Mouse (Mus musculus) ES-Bruce4 (cell line): ENCODE results near the gene Relb.

Experiments
- CTCF ChIP-seq: IDR thresholded peaks from one replicate; pipeline ENCODE4 v1.8.1; 2011; ENCODE audit warnings: low read depth, low read length
- EP300 ChIP-seq: IDR thresholded peaks from 2 replicates; pipeline ENCODE4 v1.6.1; 2011; ENCODE audit warnings: low read depth, low read length; ENCODE audit not compliant: insufficient read depth
- POLR2A ChIP-seq: IDR thresholded peaks from one replicate; pipeline ENCODE4 v1.8.1; 2011; ENCODE audit warnings: low read length; ENCODE audit not compliant: insufficient read depth

DNA sequence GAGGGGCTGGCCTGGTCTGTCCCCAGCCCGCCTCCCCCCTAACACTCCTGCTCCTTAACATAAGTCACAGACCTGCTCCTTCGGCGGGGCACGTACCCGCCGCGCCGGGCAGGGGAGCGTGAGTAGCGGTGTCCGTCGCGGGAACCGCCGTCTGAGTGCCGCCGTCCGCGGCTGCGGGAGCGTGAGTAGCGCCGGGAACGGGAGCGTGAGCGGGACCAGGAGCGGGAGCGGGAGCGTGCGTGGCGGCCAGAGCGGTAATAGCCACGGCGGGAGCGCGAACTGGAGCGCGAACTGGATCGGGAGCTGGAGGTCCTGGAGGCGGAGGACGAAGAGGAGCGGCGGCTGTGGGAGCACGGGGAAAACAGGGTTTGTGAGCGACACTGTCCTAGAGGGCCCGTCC, 43.0 kb downstream of the Relb start:
- TF ChIP-seq POLR2A (no peak), CTCF (no peak), EP300 (no peak)
